Mouse (Mus musculus) kidney, postnatal 14 days (tissue): ENCODE measurements around the gene Opn4.

Source experiments
- DNase-seq: peaks from one replicate; pipeline ENCODE4 v3.0.0; 2022; ENCODE audit warnings: mixed read lengths

The Opn4 gene

DNA sequence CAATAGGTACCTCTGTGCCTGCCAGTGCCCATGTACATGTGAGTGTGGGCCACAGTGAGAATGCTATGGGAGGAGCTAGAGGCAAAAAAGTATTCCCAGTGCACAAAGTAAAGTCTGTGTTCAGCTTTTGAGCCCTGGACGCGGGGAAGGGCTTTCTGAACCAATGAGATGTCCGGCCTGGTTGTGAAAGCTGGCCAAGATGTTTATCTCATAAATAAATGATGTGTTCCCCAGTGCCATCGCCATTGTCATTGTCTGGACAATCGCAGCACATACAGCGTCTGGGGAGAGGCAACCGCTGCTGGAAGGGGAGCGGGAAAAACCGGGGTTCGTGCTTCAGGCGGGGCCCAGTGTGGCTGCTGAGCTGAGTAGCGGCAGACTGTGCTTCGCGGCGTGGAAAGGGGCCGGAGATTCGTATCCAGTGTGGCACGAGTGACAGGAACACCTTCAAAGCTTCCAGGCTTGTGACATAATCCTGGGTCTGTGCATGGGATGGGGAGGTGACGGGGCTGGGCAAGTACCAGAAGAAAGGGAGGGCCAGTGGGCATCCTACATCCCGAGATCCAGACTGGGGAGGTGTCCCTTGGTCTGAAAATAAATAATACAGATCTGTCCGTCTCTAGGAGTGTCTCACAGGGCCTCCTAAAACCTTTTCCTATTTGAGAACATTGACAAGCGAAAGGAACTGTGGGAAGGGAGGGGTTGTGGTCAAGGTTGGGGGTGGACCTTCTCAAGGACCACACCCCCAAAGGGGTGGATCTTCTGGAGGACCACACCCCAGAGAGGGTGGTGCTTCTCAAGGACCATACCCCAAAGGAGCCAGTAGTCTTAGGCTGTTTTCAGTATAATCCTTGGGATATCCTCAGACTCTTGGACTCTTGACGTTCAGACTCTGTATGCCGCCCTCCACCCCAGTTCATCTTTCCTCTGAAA is 8.9 kb downstream of the Opn4 start:
- no peak for DNase-seq

DNA sequence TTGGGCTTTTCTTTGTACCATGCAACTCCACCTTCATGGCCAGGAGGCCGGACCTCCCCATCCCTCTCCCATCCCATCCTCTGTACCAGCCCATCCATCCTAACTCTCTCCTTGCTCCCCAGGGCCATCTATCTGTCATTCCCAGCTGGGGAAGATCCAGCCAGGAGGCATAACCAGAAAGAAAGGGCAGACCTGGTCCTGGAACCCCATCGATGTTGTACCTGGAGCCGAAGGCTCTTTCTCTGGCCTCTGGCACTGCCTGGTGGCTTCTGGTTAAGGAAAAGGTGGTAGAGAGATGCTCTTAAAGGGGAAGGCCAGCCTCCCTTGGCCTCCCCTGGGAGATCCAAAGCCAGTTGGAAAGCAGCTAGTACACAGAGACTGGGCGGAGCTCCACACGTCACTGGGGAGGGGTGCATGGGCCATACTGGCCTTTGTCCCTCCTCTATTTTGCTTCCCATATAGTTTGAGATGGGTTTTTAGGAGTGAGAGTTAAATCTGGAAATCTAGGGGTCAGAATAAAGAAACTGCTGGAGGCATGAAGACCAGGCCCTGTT is 9.8 kb downstream of the Opn4 start:
- no peak for DNase-seq

DNA sequence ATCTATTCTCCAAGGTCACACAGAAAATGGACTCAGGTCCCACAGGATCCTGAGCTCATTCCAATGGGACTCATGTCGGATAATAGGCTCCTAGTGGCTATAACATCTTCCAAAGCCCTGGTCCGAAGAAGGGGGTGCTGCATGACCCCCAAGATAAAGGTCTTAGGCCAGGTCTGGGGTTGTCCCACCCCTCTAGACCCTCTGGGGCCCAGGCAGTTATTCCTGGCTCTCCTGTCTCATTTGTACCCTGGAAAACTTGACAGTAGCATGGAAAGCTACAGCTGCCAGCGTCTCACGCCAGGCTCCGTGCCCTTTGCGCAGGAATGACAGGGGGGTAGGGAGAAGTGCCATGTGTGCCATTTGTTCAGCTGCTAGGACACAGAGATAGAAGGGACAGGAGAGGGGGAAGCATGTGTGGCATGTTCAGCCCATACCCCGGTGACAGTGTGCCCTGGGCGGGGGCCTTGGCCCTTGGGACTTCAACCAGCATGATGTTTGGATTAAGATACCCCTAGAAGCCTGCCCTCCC is 10.7 kb downstream of the Opn4 start:
- no peak for DNase-seq

DNA sequence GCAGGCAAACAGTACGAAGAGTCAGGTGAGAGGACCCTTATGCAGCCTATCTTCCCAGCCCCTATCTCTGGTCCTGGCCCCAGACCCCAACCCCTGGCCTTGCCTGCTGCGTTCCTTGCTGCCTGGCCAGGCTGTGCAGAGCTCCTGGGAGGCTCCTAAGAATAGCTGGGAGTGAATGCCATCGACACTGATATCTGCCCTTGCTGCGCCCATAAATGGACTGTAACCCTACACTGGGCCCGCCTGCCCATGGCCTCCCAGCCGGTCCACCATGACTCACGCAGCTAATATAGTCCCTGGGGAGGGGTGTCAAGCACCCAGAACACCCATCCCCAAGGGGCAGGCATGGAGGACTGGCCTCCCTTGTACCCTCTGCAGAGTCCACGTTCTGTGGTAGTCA is 11.4 kb downstream of the Opn4 start, which contains the start of gene Ldb3:
TSS of gene Ldb3 (minus strand) at position 185 of the 400 bp plus-strand sequence.
- DNase-seq, result no peak

DNA sequence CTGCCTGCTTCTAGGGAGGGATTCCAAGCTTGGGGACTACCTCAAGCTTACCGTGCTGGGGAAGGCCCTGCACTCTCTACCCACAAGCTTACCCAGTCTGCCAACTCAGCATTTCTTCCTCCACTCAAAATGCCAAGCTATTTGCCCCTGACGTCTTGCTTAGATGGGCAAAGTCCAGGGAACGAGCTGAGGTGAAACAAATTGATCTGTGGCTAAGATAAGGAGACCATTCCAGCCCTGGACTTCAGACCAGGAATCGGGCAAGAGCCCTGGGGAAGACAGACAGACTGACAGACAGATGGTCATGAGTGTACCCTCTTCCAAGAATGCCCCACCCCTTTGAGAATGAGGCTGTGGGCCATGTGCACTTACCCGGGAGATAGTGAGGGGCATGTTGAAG is 11.9 kb downstream of the Opn4 start:
- DNase-seq, result peak; percentile 32

GRCm38 (mm10) chr14:34586871-34587270 is 13.1 kb downstream of the Opn4 start:
- DNase-seq, result no peak

DNA sequence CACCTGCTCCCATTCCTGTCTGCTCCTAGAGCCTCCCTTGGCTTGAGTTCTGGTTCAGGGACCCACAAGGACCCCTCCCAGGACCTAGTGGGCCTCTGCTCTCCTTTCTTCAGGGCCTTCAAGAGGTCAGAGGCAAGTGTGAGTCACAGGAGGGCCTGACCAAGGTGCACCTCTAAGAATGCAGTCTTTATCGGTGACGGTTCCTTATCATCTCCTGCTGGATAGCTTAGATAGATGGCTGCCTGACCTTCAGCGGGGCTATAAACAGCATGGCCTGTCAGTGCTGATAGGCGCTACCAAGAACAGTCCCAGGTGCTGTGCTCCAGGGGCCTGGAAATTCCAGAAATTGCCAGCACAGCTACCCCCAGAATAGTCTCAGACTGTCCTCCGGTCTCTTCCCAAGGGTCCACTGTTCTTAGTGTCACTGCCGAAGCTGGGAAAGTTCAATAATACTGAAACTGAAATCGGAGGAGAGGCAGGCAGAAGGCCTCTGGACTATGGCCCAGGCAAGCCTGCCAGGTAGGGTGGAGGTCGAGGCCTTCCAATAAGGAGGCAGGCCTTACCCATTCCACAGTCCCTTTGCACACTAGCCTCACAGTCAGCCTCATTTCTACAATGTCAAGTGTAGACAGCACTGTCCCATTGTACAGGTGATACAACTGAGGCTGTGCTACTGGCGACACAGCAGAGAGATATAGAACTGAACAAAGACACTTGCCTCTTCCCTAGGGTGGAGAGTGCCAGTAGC is 14.4 kb downstream of the Opn4 start:
- DNase-seq, result no peak

DNA sequence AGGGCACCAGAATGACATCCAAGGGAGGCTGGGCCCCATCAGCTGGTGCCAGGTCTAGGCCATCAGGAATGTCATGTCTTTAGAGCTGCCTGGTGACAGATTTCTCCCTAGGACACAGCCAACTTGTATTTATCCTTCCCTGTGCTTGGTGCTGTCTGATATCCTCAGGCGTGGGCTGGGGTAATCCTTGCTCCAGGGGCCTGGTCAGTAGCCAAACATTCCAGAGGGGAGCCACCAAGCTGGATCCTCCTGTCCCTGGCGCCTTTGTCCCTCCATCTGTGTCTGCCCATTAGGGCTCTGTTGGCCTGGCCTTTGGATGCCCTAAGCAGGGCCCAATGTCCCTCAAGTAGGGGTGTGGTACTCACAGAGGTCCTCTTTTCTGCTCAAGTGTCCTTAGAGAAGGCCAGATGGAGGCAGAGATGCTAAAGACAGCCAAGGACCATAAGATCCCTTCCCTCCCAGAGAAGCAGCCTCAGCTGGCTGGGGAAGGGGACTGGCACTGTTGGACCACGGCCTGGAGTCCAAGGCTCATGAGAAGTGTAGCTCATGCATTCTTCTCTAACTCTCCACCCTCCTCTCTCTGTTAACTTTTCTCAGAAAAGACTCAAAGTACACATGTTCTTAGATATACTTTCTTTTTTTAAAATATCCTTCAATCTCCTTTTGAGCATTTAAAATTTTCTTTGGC is 17.1 kb downstream of the Opn4 start:
- peak; percentile 69 for DNase-seq

GRCm38 (mm10) chr14:34576858-34577257 is 23.1 kb downstream of the Opn4 start:
- no peak for DNase-seq

GRCm38 (mm10) chr14:34574068-34574467 is 25.9 kb downstream of the Opn4 start:
- peak; percentile 25 for DNase-seq

DNA sequence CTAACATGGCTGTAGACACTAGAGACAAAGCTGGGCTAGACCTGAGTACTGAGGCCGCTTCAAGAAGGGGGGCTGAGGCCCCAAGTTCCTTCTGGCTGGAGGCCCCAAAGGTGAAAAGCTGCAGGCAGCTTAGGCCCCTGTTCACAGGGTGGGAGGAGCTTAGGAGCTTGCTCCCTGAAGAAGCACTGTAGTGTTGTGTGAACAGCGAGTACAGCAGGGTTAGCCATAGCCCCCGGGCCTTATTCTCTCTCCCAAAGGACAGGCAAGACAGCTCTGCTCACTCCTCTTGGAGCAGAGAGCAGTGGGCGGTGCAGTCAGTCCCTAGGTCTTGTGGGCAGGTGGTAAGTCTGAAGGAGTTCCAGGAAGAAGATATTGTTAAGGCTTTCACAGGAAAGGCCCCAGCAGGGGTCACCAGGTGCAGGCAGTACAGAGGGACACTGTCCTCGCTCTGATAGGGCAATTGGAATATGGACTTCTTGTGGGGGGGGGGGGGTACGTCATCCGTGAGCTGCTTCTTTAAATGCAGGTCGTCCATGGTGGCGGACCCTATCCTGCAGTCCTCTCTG is 26.5 kb downstream of the Opn4 start:
- no peak for DNase-seq

DNA sequence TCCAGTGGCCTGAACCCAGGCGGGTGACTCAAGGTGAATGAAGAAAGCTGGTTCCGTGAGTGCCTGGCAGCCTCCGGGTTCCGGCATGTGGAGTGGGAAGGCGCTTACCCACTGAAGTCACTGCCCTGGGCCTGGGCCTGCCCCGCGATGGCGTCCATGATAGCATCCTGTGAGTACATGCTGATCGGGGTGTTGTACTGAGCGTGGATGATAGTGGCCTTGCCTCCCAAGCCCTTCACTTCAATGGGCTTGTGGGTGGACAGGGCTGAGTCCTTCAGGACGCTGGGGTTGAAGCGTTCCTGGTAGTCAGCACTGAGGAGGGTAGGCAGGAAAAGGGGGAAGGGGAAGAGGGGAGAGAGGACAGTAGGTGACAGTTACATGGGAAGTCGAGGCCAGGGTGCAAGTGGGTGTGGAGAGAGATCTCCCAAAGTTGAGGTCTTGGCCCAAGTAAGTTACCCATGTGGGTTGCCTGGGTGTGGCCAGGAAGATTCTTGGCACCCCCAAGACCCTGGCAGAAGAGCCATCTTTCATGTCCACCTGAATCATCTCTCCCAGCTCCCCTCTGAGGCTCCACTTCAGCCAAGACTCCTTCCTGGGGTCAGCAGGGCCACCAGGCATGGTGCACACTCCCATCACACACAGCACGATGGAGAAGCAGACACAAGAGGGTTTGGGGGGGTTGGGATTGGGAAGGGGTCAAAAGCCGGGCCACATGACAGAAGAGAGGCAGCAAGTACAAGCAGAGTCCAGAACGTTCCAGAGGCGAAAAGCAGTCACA is 28.1 kb downstream of the Opn4 start:
- DNase-seq, result no peak

GRCm38 (mm10) chr14:34570903-34571302 is 29.0 kb downstream of the Opn4 start:
- no peak for DNase-seq

DNA sequence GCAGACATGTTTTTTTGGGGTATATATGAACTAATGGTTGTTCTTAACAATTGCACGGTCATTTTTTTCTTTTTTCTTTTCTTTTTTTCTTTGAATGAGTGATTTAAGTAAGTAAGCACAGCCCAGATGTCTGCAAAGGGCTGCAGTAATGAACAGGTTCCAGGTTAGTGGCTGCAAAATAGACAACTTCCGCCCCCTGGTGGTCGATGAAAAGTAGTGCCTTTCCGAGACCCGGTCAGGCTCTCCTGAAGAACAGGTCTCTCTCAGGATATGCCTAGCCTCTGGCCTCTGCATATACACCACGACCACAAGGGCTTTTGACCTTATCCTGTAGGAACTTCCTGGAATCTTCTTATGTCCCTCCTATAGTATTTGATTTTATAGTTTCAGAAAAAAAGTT is 29.6 kb downstream of the Opn4 start:
- peak; percentile 82 for DNase-seq

DNA sequence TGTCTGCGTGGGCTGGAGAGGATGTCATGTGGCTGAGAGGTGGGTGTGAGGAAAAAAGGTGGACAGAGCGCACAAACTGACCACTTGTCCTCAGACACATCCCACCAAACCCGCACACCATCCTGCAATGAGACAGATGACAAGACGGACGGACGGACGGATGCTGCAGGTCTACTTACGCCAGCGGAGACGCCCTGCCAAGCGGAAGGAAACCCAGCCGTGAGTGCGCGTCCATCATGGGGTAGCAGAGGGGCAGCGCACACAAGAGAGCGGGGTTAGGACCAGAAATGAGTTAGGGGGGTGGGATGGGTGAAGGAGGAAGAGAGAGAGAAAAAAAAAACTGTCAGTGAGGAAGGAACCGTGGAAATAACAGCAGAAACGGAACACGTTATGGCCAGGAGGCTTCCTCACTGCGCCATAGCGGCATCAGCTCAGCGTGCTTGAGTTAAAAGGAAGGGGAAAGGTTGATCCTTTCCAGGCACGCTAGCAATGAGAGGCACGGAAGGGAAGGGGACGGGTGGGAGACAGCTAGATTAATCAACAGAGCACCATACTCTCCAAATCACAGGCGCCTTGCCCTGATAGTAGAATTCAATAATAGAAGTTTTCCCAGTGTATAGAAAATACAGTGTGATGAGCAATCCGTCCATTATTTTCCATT is 30.3 kb downstream of the Opn4 start:
- DNase-seq, result no peak

DNA sequence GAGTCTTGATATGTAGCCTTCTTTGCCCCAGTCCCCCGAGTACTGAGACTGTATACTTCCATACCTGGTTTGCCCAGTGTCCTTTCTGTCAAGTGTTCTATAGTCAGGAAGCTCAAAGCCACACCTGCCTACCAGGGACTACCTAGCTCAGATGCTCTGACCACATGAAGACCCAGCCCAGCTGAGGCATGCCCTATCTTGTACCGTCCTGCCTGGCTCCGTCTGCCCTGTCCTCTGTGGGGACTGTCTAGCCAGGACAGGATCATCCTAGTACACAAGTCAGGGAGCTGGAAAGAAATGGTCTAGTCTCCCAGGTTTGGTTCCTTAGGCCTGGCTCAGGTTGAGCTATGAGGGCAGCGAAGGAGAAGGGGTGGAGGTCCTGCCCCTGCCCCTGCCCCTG is 31.3 kb downstream of the Opn4 start:
- DNase-seq, result no peak

GRCm38 (mm10) chr14:34567697-34568096 is 32.2 kb downstream of the Opn4 start:
- DNase-seq, result no peak

DNA sequence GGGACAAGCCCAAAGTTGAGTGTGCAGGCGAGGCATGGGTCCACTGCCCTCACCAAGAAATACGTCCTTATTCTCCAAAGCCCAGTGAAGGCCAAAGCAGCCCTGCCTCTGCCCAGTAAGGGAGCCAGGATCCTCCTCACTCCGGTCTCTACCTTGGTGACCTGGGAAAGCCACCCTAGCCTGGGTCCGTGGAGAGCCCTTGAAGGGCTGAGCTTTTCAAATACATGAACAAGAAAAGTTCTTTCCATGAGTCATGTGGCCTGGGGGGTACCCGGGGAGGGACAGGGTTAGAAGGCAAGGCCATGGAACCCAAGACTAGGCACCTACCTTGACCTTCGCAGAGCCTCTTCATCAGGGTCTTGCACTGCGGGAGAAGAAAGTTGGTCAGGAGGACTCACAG is 33.4 kb downstream of the Opn4 start:
- no peak for DNase-seq

DNA sequence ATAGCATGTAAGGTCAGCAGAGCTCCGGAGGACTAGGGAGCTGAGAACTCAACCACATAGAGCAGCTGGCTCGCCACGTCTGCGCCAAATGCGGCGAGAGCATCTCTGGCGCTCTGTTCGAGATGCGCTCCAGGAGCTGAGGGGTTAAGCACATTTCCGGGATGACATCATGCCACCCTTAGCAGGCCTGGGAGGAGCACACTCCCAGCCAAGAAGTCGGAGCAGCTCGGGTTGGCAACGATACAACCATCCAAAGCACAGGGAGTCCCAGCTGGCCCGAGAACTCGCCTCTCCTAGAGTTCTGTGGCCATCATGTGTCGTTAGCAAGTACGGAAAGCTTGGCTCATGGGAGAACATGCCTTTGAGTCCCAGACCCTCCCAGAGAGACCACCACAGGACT is 34.2 kb downstream of the Opn4 start:
- peak; percentile 60 for DNase-seq

DNA sequence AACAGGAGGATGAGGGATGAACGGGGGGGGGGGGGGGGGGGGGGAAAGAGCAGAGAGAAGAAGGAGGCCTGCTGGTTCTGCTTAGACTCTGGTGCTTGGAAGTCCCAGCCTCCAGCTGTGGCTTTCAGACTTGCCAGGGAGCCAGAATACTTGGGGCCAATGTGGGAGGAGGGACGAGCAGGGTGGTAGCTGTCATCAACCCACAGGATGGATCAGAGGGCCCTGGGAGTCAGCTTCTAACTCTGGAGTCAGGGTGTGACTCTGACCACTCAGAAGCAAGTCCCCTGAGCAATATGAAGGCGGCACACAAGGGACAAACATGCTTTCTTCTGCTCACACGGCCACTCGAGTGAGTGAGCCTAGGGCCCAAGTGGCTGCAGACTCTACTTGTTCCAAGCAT is 35.3 kb downstream of the Opn4 start:
- no peak for DNase-seq

- no peak for DNase-seq
Measured at GRCm38 (mm10) chr14:34562393-34562792, 37.5 kb downstream of the Opn4 start.
